Mouse (Mus musculus): ENCODE data around the gene Fbln2. TPM values are rescaled to one million over a fixed set of nuclear protein-coding genes. Genes with fewer than 3 reads are reported as not detected.

Gene Fbln2
- total and polyA plus RNA-seq, 3 experiments: 0.27 TPM; not detected in 2

DNA sequence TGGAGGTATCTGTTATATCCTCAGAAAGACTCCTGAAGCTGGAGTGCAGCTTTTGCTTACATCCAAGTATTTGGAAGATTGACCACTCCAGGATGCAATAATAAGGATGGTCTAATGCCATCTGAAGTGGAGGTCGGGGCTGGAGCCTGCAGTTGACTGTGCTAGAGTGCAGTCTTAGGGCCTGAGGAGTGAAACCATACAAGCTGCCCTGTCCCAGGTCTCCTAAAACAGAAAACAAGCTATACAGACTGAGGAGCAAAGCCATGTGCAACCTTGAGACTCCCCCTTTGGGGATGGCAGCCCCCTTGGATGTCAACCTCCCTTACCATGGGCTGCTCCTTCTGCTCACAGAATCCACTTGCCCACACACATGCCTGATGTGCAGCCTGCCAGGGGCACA, 76.7 kb downstream of the Fbln2 start:
- no peak for TF ChIP-seq GATA1 (IDR thresholded peaks at IDR 0.05; ENCODE audit: borderline replicate concordance, low read length)
- TF ChIP-seq CTCF (IDR thresholded peaks at IDR 0.05; ENCODE audit: low read depth, low read length): no peak
- TF ChIP-seq POLR2AphosphoS5 (IDR thresholded peaks at IDR 0.05; ENCODE audit: insufficient replicate concordance, low read depth, low read length): no peak
- TF ChIP-seq GATA2 (IDR thresholded peaks at IDR 0.05; ENCODE audit: borderline replicate concordance, low read depth, low read length): no peak
- no peak for TF ChIP-seq TAL1 (conservative IDR thresholded peaks at IDR 0.05; ENCODE audit: low read depth, low read length)
- Histone ChIP-seq H3K27me3 (ENCODE audit: insufficient read depth, low read length) (peaks cover 17% of the 10 kb centered on the region; the same call in 1 of the 2 replicates), H3K4me1 (ENCODE audit: insufficient read depth, low read depth, low read length) (no peaks in the 10 kb centered on the region)

GRCm38 (mm10) chr6:91290937-91291336, 78.7 kb downstream of the Fbln2 start:
- H3K4me3 ChIP-seq (ENCODE audit: low read depth, low read length): no peak overlapping the region
- H3K9me3 ChIP-seq (replicated peaks): no peaks in the 10 kb centered on the region
- TF ChIP-seq GATA2 (IDR thresholded peaks at IDR 0.05; ENCODE audit: borderline replicate concordance, low read depth, low read length): no peak
- TF ChIP-seq CTCF (IDR thresholded peaks at IDR 0.05; ENCODE audit: low read depth, low read length): no peak
- TF ChIP-seq POLR2AphosphoS5 (IDR thresholded peaks at IDR 0.05; ENCODE audit: insufficient replicate concordance, low read depth, low read length): no peak
- no peak for TF ChIP-seq GATA1 (IDR thresholded peaks at IDR 0.05; ENCODE audit: borderline replicate concordance, low read length)
- no peak for TF ChIP-seq TAL1 (conservative IDR thresholded peaks at IDR 0.05; ENCODE audit: low read depth, low read length)
- peaks cover 11% of the 10 kb centered on the region; the same call in 1 of the 2 replicates for H3K27me3 ChIP-seq (ENCODE audit: insufficient read depth, low read length)
- ATAC-seq (ENCODE audit: extremely low read depth, insufficient number of reproducible peaks, low FRiP score, poor library complexity, severe bottlenecking): no peak
- no peaks in the 10 kb centered on the region for H3K36me3 ChIP-seq (replicated peaks)
- H3K4me1 ChIP-seq (ENCODE audit: insufficient read depth, low read depth, low read length): no peaks in the 10 kb centered on the region
- no peak for DNase-seq (ENCODE audit: low spot score)

More for the DNA sequence above, 76.7 kb downstream of the Fbln2 start:
- Histone ChIP-seq H3K9me3 (replicated peaks) (no peaks in the 10 kb centered on the region), H3K36me3 (replicated peaks) (no peaks in the 10 kb centered on the region), H3K4me3 (ENCODE audit: low read depth, low read length) (no peak overlapping the region)
- ATAC-seq (ENCODE audit: extremely low read depth, insufficient number of reproducible peaks, low FRiP score, poor library complexity, severe bottlenecking): no peak
- DNase-seq (ENCODE audit: low spot score): no peak

GRCm38 (mm10) chr6:91295431-91295830, 83.2 kb downstream of the Fbln2 start:
- Histone ChIP-seq H3K9me3 (replicated peaks) (no peaks in the 10 kb centered on the region), H3K27me3 (ENCODE audit: insufficient read depth, low read length) (peaks cover 21% of the 10 kb centered on the region), H3K4me3 (ENCODE audit: low read depth, low read length) (no peak overlapping the region), H3K36me3 (replicated peaks) (no peaks in the 10 kb centered on the region), H3K4me1 (ENCODE audit: insufficient read depth, low read depth, low read length) (no peaks in the 10 kb centered on the region)
- ATAC-seq (ENCODE audit: extremely low read depth, insufficient number of reproducible peaks, low FRiP score, poor library complexity, severe bottlenecking) (no peak), DNase-seq (ENCODE audit: low spot score) (no peak)
- no peak for TF ChIP-seq POLR2AphosphoS5 (IDR thresholded peaks at IDR 0.05; ENCODE audit: insufficient replicate concordance, low read depth, low read length)
- no peak for TF ChIP-seq TAL1 (conservative IDR thresholded peaks at IDR 0.05; ENCODE audit: low read depth, low read length)
- TF ChIP-seq CTCF (IDR thresholded peaks at IDR 0.05; ENCODE audit: low read depth, low read length): no peak
- no peak for TF ChIP-seq GATA2 (IDR thresholded peaks at IDR 0.05; ENCODE audit: borderline replicate concordance, low read depth, low read length)
- no peak for TF ChIP-seq GATA1 (IDR thresholded peaks at IDR 0.05; ENCODE audit: borderline replicate concordance, low read length)

- H3K27me3 ChIP-seq (ENCODE audit: insufficient read depth, low read length): peaks cover 19% of the 10 kb centered on the region
- no peak overlapping the region for H3K4me3 ChIP-seq (ENCODE audit: low read depth, low read length)
- H3K36me3 ChIP-seq (replicated peaks): no peaks in the 10 kb centered on the region
- H3K9me3 ChIP-seq (replicated peaks): no peaks in the 10 kb centered on the region
- DNase-seq (ENCODE audit: low spot score) (no peak), ATAC-seq (ENCODE audit: extremely low read depth, insufficient number of reproducible peaks, low FRiP score, poor library complexity, severe bottlenecking) (no peak)
- TF ChIP-seq GATA2 (IDR thresholded peaks at IDR 0.05; ENCODE audit: borderline replicate concordance, low read depth, low read length) (no peak), CTCF (IDR thresholded peaks at IDR 0.05; ENCODE audit: low read depth, low read length) (no peak), TAL1 (conservative IDR thresholded peaks at IDR 0.05; ENCODE audit: low read depth, low read length) (no peak), GATA1 (IDR thresholded peaks at IDR 0.05; ENCODE audit: borderline replicate concordance, low read length) (no peak), POLR2AphosphoS5 (IDR thresholded peaks at IDR 0.05; ENCODE audit: insufficient replicate concordance, low read depth, low read length) (no peak)
- H3K4me1 ChIP-seq (ENCODE audit: insufficient read depth, low read depth, low read length): peaks cover 20% of the 10 kb centered on the region
These were observed 86.6 kb downstream of the Fbln2 start for GRCm38 (mm10) chr6:91298828-91299227.

DNA sequence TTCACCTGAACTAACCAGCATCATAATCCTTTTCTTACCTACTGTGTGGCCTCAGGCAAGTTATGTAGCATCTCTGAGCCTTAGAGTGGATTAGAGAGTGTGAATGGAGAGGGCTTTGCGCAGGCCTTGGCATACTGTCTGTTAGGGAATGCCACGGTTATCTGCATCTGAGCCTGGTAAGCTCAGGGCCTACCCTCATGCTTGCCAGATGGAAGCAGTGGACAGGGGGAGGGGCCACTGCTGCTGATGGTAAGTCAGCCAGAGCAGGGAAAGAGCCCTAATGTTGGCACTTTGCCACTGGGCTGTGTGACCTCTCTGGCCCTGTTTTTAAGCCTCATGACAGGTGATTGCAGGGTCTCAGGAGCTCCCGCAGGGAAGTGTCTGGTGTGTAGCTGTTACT, 87.8 kb downstream of the Fbln2 start:
- H3K4me1 ChIP-seq (ENCODE audit: insufficient read depth, low read depth, low read length): peaks cover 26% of the 10 kb centered on the region
- DNase-seq (ENCODE audit: low spot score): no peak
- no peak for ATAC-seq (ENCODE audit: extremely low read depth, insufficient number of reproducible peaks, low FRiP score, poor library complexity, severe bottlenecking)
- H3K36me3 ChIP-seq (replicated peaks): no peaks in the 10 kb centered on the region
- peaks cover 17% of the 10 kb centered on the region for H3K27me3 ChIP-seq (ENCODE audit: insufficient read depth, low read length)
- TF ChIP-seq TAL1 (conservative IDR thresholded peaks at IDR 0.05; ENCODE audit: low read depth, low read length): no peak
- TF ChIP-seq GATA2 (IDR thresholded peaks at IDR 0.05; ENCODE audit: borderline replicate concordance, low read depth, low read length): no peak
- no peak for TF ChIP-seq GATA1 (IDR thresholded peaks at IDR 0.05; ENCODE audit: borderline replicate concordance, low read length)
- TF ChIP-seq CTCF (IDR thresholded peaks at IDR 0.05; ENCODE audit: low read depth, low read length): no peak
- no peak for TF ChIP-seq POLR2AphosphoS5 (IDR thresholded peaks at IDR 0.05; ENCODE audit: insufficient replicate concordance, low read depth, low read length)
- H3K9me3 ChIP-seq (replicated peaks): no peaks in the 10 kb centered on the region
- no peak overlapping the region for H3K4me3 ChIP-seq (ENCODE audit: low read depth, low read length)

GRCm38 (mm10) chr6:91301839-91302238, 89.6 kb downstream of the Fbln2 start:
- Histone ChIP-seq H3K36me3 (replicated peaks) (no peaks in the 10 kb centered on the region), H3K4me3 (ENCODE audit: low read depth, low read length) (no peak overlapping the region), H3K9me3 (replicated peaks) (no peaks in the 10 kb centered on the region), H3K4me1 (ENCODE audit: insufficient read depth, low read depth, low read length) (peaks cover 26% of the 10 kb centered on the region), H3K27me3 (ENCODE audit: insufficient read depth, low read length) (peaks cover 17% of the 10 kb centered on the region)
- ATAC-seq (ENCODE audit: extremely low read depth, insufficient number of reproducible peaks, low FRiP score, poor library complexity, severe bottlenecking) (no peak), DNase-seq (ENCODE audit: low spot score) (no peak)
- TF ChIP-seq CTCF (IDR thresholded peaks at IDR 0.05; ENCODE audit: low read depth, low read length) (no peak), POLR2AphosphoS5 (IDR thresholded peaks at IDR 0.05; ENCODE audit: insufficient replicate concordance, low read depth, low read length) (no peak), GATA2 (IDR thresholded peaks at IDR 0.05; ENCODE audit: borderline replicate concordance, low read depth, low read length) (no peak), TAL1 (conservative IDR thresholded peaks at IDR 0.05; ENCODE audit: low read depth, low read length) (no peak), GATA1 (IDR thresholded peaks at IDR 0.05; ENCODE audit: borderline replicate concordance, low read length) (no peak)
